8 mouse cellular contexts compared by ENCODE assay signal in genomic region chr15:7129127-7129943, GRCm38 (mm10). TPM values are rescaled to one million over a fixed set of nuclear protein-coding genes. Genes with fewer than 3 reads are reported as not detected.
DNase-seq lines count a peak whose midpoint lies in the region; ATAC-seq and TF ChIP-seq lines count a peak whose summit lies in the region.

No protein-coding gene starts in this region.

- no peaks in the 10 kb centered on the region for H3K27me3 ChIP-seq in kidney, adult 2 months (replicated peaks; ENCODE audit: control insufficient read depth, insufficient read depth, low read length)
- no peaks in the 10 kb centered on the region for H3K27me3 ChIP-seq in limb, embryonic 11.5 days (ENCODE audit: control insufficient read depth, insufficient read depth, low read length)
- H3K27me3 ChIP-seq in midbrain, embryonic 11.5 days (ENCODE audit: control insufficient read depth, insufficient read depth, low read length), result peaks cover 4% of the 10 kb centered on the region; the same call in 1 of the 2 replicates
- peaks cover 19% of the 10 kb centered on the region for H3K27me3 ChIP-seq in spleen, adult 2 months (ENCODE audit: control insufficient read depth, insufficient read depth, low read length)

- peaks cover 22% of the 10 kb centered on the region for H3K4me1 ChIP-seq in kidney, adult 2 months (ENCODE audit: control insufficient read depth, insufficient read depth, low read length)
- H3K4me1 ChIP-seq in limb, embryonic 11.5 days (ENCODE audit: control insufficient read depth, insufficient read depth, low read length), result peaks cover 2% of the 10 kb centered on the region; the same call in 1 of the 2 replicates
- H3K4me1 ChIP-seq in midbrain, embryonic 11.5 days (ENCODE audit: control insufficient read depth, insufficient read depth, low read length), result peaks cover 5% of the 10 kb centered on the region; the same call in 1 of the 2 replicates
- peaks cover 7% of the 10 kb centered on the region; the same call in 1 of the 2 replicates for H3K4me1 ChIP-seq in spleen, adult 2 months (ENCODE audit: control insufficient read depth, insufficient read depth, insufficient read length)

- peak overlapping the region; percentile 81 for H3K9ac ChIP-seq in limb, embryonic 11.5 days (ENCODE audit: low read length)
- peak overlapping the region; percentile 73 for H3K9ac ChIP-seq in midbrain, embryonic 11.5 days (ENCODE audit: low read length)

- peak; percentile 50 for TF ChIP-seq POLR2A in kidney, adult 2 months (IDR thresholded peaks at IDR 0.05; ENCODE audit: low read depth, low read length)
- TF ChIP-seq POLR2A in spleen, adult 2 months (IDR thresholded peaks at IDR 0.05; ENCODE audit: low read depth, low read length), result peak; percentile 15; the same call in 1 of the 2 replicates

- no peaks in the 10 kb centered on the region for H3K36me3 ChIP-seq in kidney, adult 2 months (ENCODE audit: control insufficient read depth, insufficient read depth, low read length)
- no peaks in the 10 kb centered on the region for H3K36me3 ChIP-seq in limb, embryonic 11.5 days (ENCODE audit: control insufficient read depth, insufficient read depth, low read length)
- no peaks in the 10 kb centered on the region for H3K36me3 ChIP-seq in midbrain, embryonic 11.5 days (ENCODE audit: control insufficient read depth, insufficient read depth, low read length)
- no peaks in the 10 kb centered on the region for H3K36me3 ChIP-seq in spleen, adult 2 months (ENCODE audit: control insufficient read depth, insufficient read depth, low read length)

- H3K4me3 ChIP-seq in kidney, adult 2 months (ENCODE audit: insufficient read depth, low read depth, low read length), result peak overlapping the region; percentile 100
- H3K4me3 ChIP-seq in limb, embryonic 11.5 days (ENCODE audit: low read depth, low read length), result peak overlapping the region; percentile 74
- H3K4me3 ChIP-seq in midbrain, embryonic 11.5 days (ENCODE audit: low read depth, low read length), result peak overlapping the region; percentile 72
- peak overlapping the region; percentile 76 for H3K4me3 ChIP-seq in spleen, adult 2 months (ENCODE audit: extremely low read depth, insufficient read depth, insufficient read length)

- peak; percentile 97 for DNase-seq in adrenal gland, postnatal 14 days
- peak; percentile 85 for DNase-seq in embryo, embryonic 9.5 days (ENCODE audit: extremely low spot score)
- peak; percentile 91 to 94 for DNase-seq in heart, adult 18-20 months
- DNase-seq in kidney, adult 2 months, result peak; percentile 96
- peak; percentile 83 for DNase-seq in limb, embryonic 11.5 days (ENCODE audit: low spot score)
- DNase-seq in midbrain, embryonic 11.5 days (ENCODE audit: low spot score, missing footprints), result peak; percentile 98
- peak in 1 of 2 experiments; percentile 45 for DNase-seq in spleen, adult 2 months (ENCODE audit: low read depth in 1 of 2, low spot score in 2 of 2)
- no peak for DNase-seq in MN1 (ENCODE audit: low spot score)

- peak; percentile 93 for ATAC-seq in limb, embryonic 11.5 days (ENCODE audit: insufficient number of reproducible peaks, low FRiP score, low TSS enrichment, low read depth)
- ATAC-seq in midbrain, embryonic 11.5 days (ENCODE audit: low FRiP score), result peak; percentile 96

- H3K4me2 ChIP-seq in limb, embryonic 11.5 days (ENCODE audit: low read depth, severe bottlenecking), result peak overlapping the region; percentile 89
- H3K4me2 ChIP-seq in midbrain, embryonic 11.5 days, result peak overlapping the region; percentile 93

- no peaks in the 10 kb centered on the region for H3K9me3 ChIP-seq in limb, embryonic 11.5 days (ENCODE audit: control insufficient read depth, low read length)
- no peaks in the 10 kb centered on the region for H3K9me3 ChIP-seq in midbrain, embryonic 11.5 days (ENCODE audit: control insufficient read depth, low read length)

- TF ChIP-seq CTCF in kidney, adult 2 months (conservative IDR thresholded peaks at IDR 0.05; ENCODE audit: insufficient read depth, insufficient read length, low read depth, low read length), result no peak
- TF ChIP-seq CTCF in spleen, adult 2 months (IDR thresholded peaks at IDR 0.05; ENCODE audit: extremely low read depth, insufficient read depth, insufficient read length, insufficient replicate concordance), result no peak

- H3K27ac ChIP-seq in kidney, adult 2 months (ENCODE audit: insufficient read depth, low read depth, low read length), result peak overlapping the region; percentile 98
- H3K27ac ChIP-seq in limb, embryonic 11.5 days (replicated peaks; ENCODE audit: low read depth, low read length), result peak overlapping the region; percentile 76
- peak overlapping the region; percentile 61 for H3K27ac ChIP-seq in midbrain, embryonic 11.5 days (ENCODE audit: low read depth, low read length)
- peak overlapping the region; percentile 48 for H3K27ac ChIP-seq in spleen, adult 2 months (ENCODE audit: insufficient read depth, low read length)

- WGBS in kidney, adult 2 months, result 2% methylated on average over 116 of the region's 116 CpGs
- WGBS in limb, embryonic 11.5 days, result under 1% methylated on average over 86 of the region's 116 CpGs
- under 1% methylated on average over 102 of the region's 116 CpGs for WGBS in midbrain, embryonic 11.5 days
- WGBS in spleen, adult 2 months, result under 1% methylated on average over 108 of the region's 116 CpGs

RNA-seq across cellular contexts. Expression of gene Lifr, which starts 38.9 kb away (rescaled TPM):
- 78.0 and 79.5 TPM in 2 replicates for total RNA-seq in adrenal gland, postnatal 14 days (2021)
- 10 to 100 TPM; 49.9 to 61.3 TPM for total RNA-seq in heart, adult 18-20 months (2021)
- 26.2 and 64.8 TPM in 2 replicates for polyA plus RNA-seq in kidney, adult 2 months (2012; rRNA removed)
- polyA plus RNA-seq in limb, embryonic 11.5 days (2014; fragmentation: Nextera tagmentation; extraction: Ambion mirVana), result 24.6 and 25.8 TPM in 2 replicates
- polyA plus RNA-seq in midbrain, embryonic 11.5 days (2014; fragmentation: Nextera tagmentation; extraction: Ambion mirVana), result 16.5 and 17.5 TPM in 2 replicates
- 27.8 and 97.7 TPM in 2 replicates for polyA plus RNA-seq in spleen, adult 2 months (2012; rRNA removed)

Comparison
In these comparisons a context has a peak if more than half of its experiments do, and no peak if none do; other contexts are left out.
1. H3K27ac ChIP-seq: peak in every context shown above with its lines; median percentile 98 in kidney, adult 2 months; 76 in limb, embryonic 11.5 days; 61 in midbrain, embryonic 11.5 days; 48 in spleen, adult 2 months.